Mouse (Mus musculus) embryonic fibroblast, embryonic 13.5 days (primary cell): ENCODE data around the gene 4933405L10Rik.

Experiments
- CTCF ChIP-seq: IDR thresholded peaks from 2 replicates; pipeline ENCODE4 v1.5.1; 2011; ENCODE audit warnings: mild to moderate bottlenecking, control low read depth, low read length, moderate library complexity, borderline replicate concordance; ENCODE audit not compliant: insufficient read depth
- POLR2A ChIP-seq: IDR thresholded peaks from 2 replicates; pipeline ENCODE4 v1.6.1; 2011; ENCODE audit warnings: low read depth, mild to moderate bottlenecking, control low read depth, low read length, moderate library complexity

DNA sequence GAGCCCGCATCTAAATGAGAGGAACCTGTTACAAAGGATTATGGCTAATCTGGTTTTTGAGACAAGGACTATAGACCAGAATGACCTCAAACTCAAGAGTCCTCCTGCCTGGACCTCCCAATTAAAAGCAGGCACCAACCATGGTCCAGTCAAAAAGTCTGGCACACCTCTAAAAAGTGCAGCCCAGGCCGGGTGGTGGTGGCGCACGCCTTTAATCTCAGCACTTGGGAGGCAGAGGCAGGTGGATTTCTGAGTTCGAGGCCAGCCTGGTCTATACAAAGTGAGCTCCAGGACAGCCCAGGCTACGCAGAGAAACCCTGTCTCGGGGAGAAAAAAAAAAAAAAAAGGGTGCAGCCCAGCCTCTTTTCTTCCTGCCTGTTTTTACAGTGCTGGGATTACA, 22.1 kb upstream of the 4933405L10Rik start:
- no peak for TF ChIP-seq POLR2A
- TF ChIP-seq CTCF: no peak
